Mouse (Mus musculus) adrenal gland (tissue): ENCODE results near the gene Slu7.

Experiments
- intact Hi-C: fragments of 180-260 bp; cut with DNase I; formaldehyde crosslinking; loops from one replicate; pipeline ENCODE4 v1.15.1; 2025
- long read RNA-seq, 2 experiments: library from polyadenylated mRNA; unstranded; transcript quantifications; one replicate each; pipeline ENCODE4 v2.0.0; 2020; ENCODE audit warnings: borderline replicate concordance in 1 of 2; ENCODE audit not compliant: insufficient replicate concordance in 1 of 2

Slu7 gene
- long read RNA-seq, experiment 1, transcript Slu7-205 (16 exons, 1,662 nt), result minor isoform, 6 of 51 reads
- long read RNA-seq, experiment 1, transcript Slu7-201 (16 exons, 3,625 nt), result major isoform, 7 of 51 reads
- long read RNA-seq, experiment 1, partial matches to known transcripts, result 32 of 51 reads
- long read RNA-seq, experiment 1, other reads (novel, unspliced or antisense), result 6 of 51 reads
- long read RNA-seq, experiment 2, transcript Slu7-201 (16 exons, 3,625 nt), result major isoform, 8 of 47 reads
- long read RNA-seq, experiment 2, partial matches to known transcripts, result 27 of 47 reads
- long read RNA-seq, experiment 2, other reads (novel, unspliced or antisense), result 12 of 47 reads

- intact Hi-C loops, result no loop called here
Measured at GRCm38 (mm10) chr11:43433254-43434023, at the start of gene Slu7. TSS of gene Slu7 (plus strand) at chr11:43433744.

- intact Hi-C loops, result no loop called here
Measured at GRCm38 (mm10) chr11:43385055-43385649, 48.4 kb upstream of the Slu7 start.

- intact Hi-C loops, result no loop called here
Measured at GRCm38 (mm10) chr11:43385716-43386115, 47.8 kb upstream of the Slu7 start.

GRCm38 (mm10) chr11:43387004-43387880 is 46.3 kb upstream of the Slu7 start:
- intact Hi-C loops, result no loop called here

- intact Hi-C loops, result no loop called here
Measured at GRCm38 (mm10) chr11:43388122-43389097, 45.1 kb upstream of the Slu7 start.

GRCm38 (mm10) chr11:43389118-43389517 is 44.4 kb upstream of the Slu7 start:
- intact Hi-C loops, result no loop called here

GRCm38 (mm10) chr11:43392757-43393156 is 40.8 kb upstream of the Slu7 start:
- intact Hi-C loops, result no loop called here

- intact Hi-C loops, result no loop called here
Measured at GRCm38 (mm10) chr11:43393325-43393724, 40.2 kb upstream of the Slu7 start.

GRCm38 (mm10) chr11:43395073-43395948 is 38.2 kb upstream of the Slu7 start:
- intact Hi-C loops, result no loop called here

GRCm38 (mm10) chr11:43396246-43396645 is 37.3 kb upstream of the Slu7 start:
- intact Hi-C loops, result no loop called here

- intact Hi-C loops, result no loop called here
Measured at GRCm38 (mm10) chr11:43396672-43397071, 36.9 kb upstream of the Slu7 start.

GRCm38 (mm10) chr11:43399297-43399696 is 34.2 kb upstream of the Slu7 start:
- intact Hi-C loops, result no loop called here

- intact Hi-C loops, result no loop called here
Measured at GRCm38 (mm10) chr11:43400131-43400530, 33.4 kb upstream of the Slu7 start.

- intact Hi-C loops, result no loop called here
Measured at GRCm38 (mm10) chr11:43404150-43404807, 29.3 kb upstream of the Slu7 start.

GRCm38 (mm10) chr11:43408888-43409287 is 24.7 kb upstream of the Slu7 start:
- intact Hi-C loops, result no loop called here

GRCm38 (mm10) chr11:43410291-43410690 is 23.3 kb upstream of the Slu7 start:
- intact Hi-C loops, result no loop called here

GRCm38 (mm10) chr11:43411413-43411812 is 22.1 kb upstream of the Slu7 start:
- intact Hi-C loops, result no loop called here

- intact Hi-C loops, result no loop called here
Measured at GRCm38 (mm10) chr11:43412771-43413451, 20.6 kb upstream of the Slu7 start.
